ENCODE assay signal across 8 mouse cellular contexts in the genomic region with DNA sequence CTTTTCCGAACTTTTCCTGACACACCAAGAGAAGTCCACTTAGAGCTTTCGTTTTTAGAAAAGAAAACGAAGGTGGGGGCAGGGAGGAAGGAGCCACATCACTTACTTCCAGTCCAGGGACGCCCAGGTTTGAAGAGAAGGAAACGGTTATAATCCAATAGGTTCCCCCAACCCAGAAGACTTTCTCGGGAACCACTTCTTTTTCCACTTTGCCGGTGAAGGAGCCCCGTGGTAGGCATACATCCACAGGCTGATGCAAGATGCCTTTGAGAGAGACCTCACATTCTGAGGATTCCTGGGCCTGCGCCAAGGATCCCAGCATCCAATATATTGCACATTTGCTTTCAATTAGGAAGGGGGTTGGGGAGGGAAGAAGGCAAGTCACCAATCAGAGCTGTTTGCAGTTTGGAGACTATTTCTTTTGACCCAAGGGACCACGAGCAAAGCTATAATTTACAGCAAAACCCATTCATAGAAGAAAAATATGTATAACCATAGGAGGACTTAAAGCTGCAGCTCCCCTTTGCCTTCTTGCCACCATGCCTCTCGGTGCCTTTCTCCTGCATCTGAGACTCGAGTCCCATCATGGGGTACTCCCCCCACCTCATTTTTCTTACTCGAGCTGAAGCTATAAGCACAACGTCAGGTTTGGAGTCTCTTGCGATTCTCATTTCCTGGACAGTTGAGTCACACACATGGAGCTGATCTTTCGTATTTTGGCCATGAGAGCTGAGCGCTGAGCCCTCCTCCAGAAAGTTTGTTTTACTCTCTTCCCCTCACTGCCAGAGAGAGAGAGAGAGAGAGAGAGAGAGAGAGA. TPM values are rescaled to one million over a fixed set of nuclear protein-coding genes. Genes with fewer than 3 reads are reported as not detected.
DNase-seq lines count a peak whose midpoint lies in the region; ATAC-seq and TF ChIP-seq lines count a peak whose summit lies in the region.

A gene (minus strand): TSS at position 247 of the 817 bp plus-strand sequence.

- peak within 1 kb of the TSS; percentile 56 for H3K4me3 ChIP-seq in embryonic facial prominence, embryonic 14.5 days (ENCODE audit: low read depth, low read length)
- H3K4me3 ChIP-seq in heart, embryonic 14.5 days (ENCODE audit: control insufficient read depth in 1 of 2, insufficient read depth in 1 of 2, low read depth in 1 of 2, low read length in 2 of 2) = peak within 1 kb of the TSS; percentile 25 to 34
- peak within 1 kb of the TSS; percentile 36 for H3K4me3 ChIP-seq in kidney, postnatal 0 days (replicated peaks; ENCODE audit: low read depth, low read length)
- H3K4me3 ChIP-seq in midbrain, embryonic 14.5 days (replicated peaks; ENCODE audit: low read depth, low read length) = no peak within 1 kb of the TSS

- peak within 1 kb of the TSS; percentile 73 for H3K9ac ChIP-seq in embryonic facial prominence, embryonic 14.5 days (ENCODE audit: low read depth, low read length)
- H3K9ac ChIP-seq in heart, embryonic 14.5 days (ENCODE audit: low read length) = peak within 1 kb of the TSS; percentile 42; the same call in 1 of the 2 replicates
- peak within 1 kb of the TSS; percentile 59 for H3K9ac ChIP-seq in kidney, postnatal 0 days (ENCODE audit: low read depth, low read length)
- H3K9ac ChIP-seq in midbrain, embryonic 14.5 days (replicated peaks; ENCODE audit: low read length) = no peak within 1 kb of the TSS

- DNase-seq in urinary bladder, adult 18-20 months (ENCODE audit: low spot score in 2 of 2) = peak; percentile 12 to 63
- no peak for DNase-seq in urinary bladder, postnatal 10 days (ENCODE audit: low spot score)
- peak; percentile 97 for DNase-seq in embryonic facial prominence, embryonic 14.5 days (ENCODE audit: low spot score)
- DNase-seq in kidney, postnatal 0 days (ENCODE audit: low spot score) = peak; percentile 80
- DNase-seq in midbrain, embryonic 14.5 days = peak; percentile 27
- DNase-seq in yolk sac, embryonic 10.5 days (ENCODE audit: low spot score) = peak; percentile 33
- DNase-seq in frontal cortex, postnatal 36 days (ENCODE audit: low spot score in 2 of 2) = no peak

- H3K27me3 ChIP-seq in embryonic facial prominence, embryonic 14.5 days (replicated peaks; ENCODE audit: control insufficient read depth, insufficient read depth, low read length) = no peaks in the 10 kb centered on the region
- H3K27me3 ChIP-seq in heart, embryonic 14.5 days (ENCODE audit: control insufficient read depth, insufficient read depth, low read length) = no peaks in the 10 kb centered on the region
- no peaks in the 10 kb centered on the region for H3K27me3 ChIP-seq in kidney, postnatal 0 days (ENCODE audit: insufficient read depth, low read length)
- no peaks in the 10 kb centered on the region for H3K27me3 ChIP-seq in midbrain, embryonic 14.5 days (ENCODE audit: control insufficient read depth, insufficient read depth, low read length)

- TF ChIP-seq CTCF in kidney, postnatal 0 days (IDR thresholded peaks at IDR 0.05; ENCODE audit: low read depth) = no peak

- H3K4me2 ChIP-seq in embryonic facial prominence, embryonic 14.5 days (ENCODE audit: low read depth, low read length) = peak within 1 kb of the TSS; percentile 70
- peak within 1 kb of the TSS; percentile 48 for H3K4me2 ChIP-seq in heart, embryonic 14.5 days (ENCODE audit: low read length)
- peak within 1 kb of the TSS; percentile 54 for H3K4me2 ChIP-seq in kidney, postnatal 0 days (ENCODE audit: low read length)
- H3K4me2 ChIP-seq in midbrain, embryonic 14.5 days (ENCODE audit: low read length) = no peak within 1 kb of the TSS

- H3K27ac ChIP-seq in embryonic facial prominence, embryonic 14.5 days (replicated peaks; ENCODE audit: low read depth, low read length) = peak within 1 kb of the TSS; percentile 99
- peak within 1 kb of the TSS; percentile 53 to 75 for H3K27ac ChIP-seq in heart, embryonic 14.5 days (replicated peaks in 1 of 2; ENCODE audit: control insufficient read depth in 1 of 2, insufficient read depth in 1 of 2, low read depth in 2 of 2, low read length in 2 of 2)
- peak within 1 kb of the TSS; percentile 80 for H3K27ac ChIP-seq in kidney, postnatal 0 days
- no peak within 1 kb of the TSS for H3K27ac ChIP-seq in midbrain, embryonic 14.5 days (replicated peaks; ENCODE audit: low read depth, low read length)

- peak; percentile 92 for ATAC-seq in embryonic facial prominence, embryonic 14.5 days (ENCODE audit: low read depth)
- peak; percentile 26; the same call in 1 of the 2 replicates for ATAC-seq in heart, embryonic 14.5 days (ENCODE audit: insufficient number of reproducible peaks, insufficient read depth, low FRiP score, low read depth)
- no peak; the same call in 1 of the 2 replicates for ATAC-seq in kidney, postnatal 0 days (replicated peaks; ENCODE audit: low FRiP score, low read depth)
- no peak for ATAC-seq in midbrain, embryonic 14.5 days (ENCODE audit: low FRiP score, low TSS enrichment)

- H3K36me3 ChIP-seq in embryonic facial prominence, embryonic 14.5 days (ENCODE audit: control insufficient read depth, insufficient read depth, low read length) = no peaks in the 10 kb centered on the region
- H3K36me3 ChIP-seq in heart, embryonic 14.5 days (ENCODE audit: control insufficient read depth, insufficient read depth, low read length) = no peaks in the 10 kb centered on the region
- no peaks in the 10 kb centered on the region for H3K36me3 ChIP-seq in kidney, postnatal 0 days (ENCODE audit: insufficient read depth, low read length)
- H3K36me3 ChIP-seq in midbrain, embryonic 14.5 days (ENCODE audit: control insufficient read depth, insufficient read depth, low read length) = no peaks in the 10 kb centered on the region

- 21% methylated on average over 17 of the region's 17 CpGs for WGBS in embryonic facial prominence, embryonic 14.5 days
- WGBS in heart, embryonic 14.5 days = 63% methylated on average over 17 of the region's 17 CpGs
- WGBS in kidney, postnatal 0 days = 52% methylated on average over 17 of the region's 17 CpGs
- 85% methylated on average over 17 of the region's 17 CpGs for WGBS in midbrain, embryonic 14.5 days

- no peaks in the 10 kb centered on the region for H3K9me3 ChIP-seq in embryonic facial prominence, embryonic 14.5 days (ENCODE audit: control insufficient read depth, low read length)
- H3K9me3 ChIP-seq in heart, embryonic 14.5 days (ENCODE audit: control insufficient read depth, low read length) = no peaks in the 10 kb centered on the region
- no peaks in the 10 kb centered on the region for H3K9me3 ChIP-seq in kidney, postnatal 0 days (replicated peaks; ENCODE audit: low read length)
- no peaks in the 10 kb centered on the region for H3K9me3 ChIP-seq in midbrain, embryonic 14.5 days (ENCODE audit: control insufficient read depth, low read length)

- H3K4me1 ChIP-seq in embryonic facial prominence, embryonic 14.5 days (ENCODE audit: control insufficient read depth, insufficient read depth, low read length) = peaks cover 31% of the 10 kb centered on the region
- peaks cover 0 to 3% of the 10 kb centered on the region in 2 experiments; a peak in 1 of 4 replicates for H3K4me1 ChIP-seq in heart, embryonic 14.5 days (ENCODE audit: control insufficient read depth in 2 of 2, insufficient read depth in 2 of 2, low read length in 2 of 2)
- H3K4me1 ChIP-seq in kidney, postnatal 0 days (replicated peaks; ENCODE audit: insufficient read depth, low read length) = no peaks in the 10 kb centered on the region
- no peaks in the 10 kb centered on the region for H3K4me1 ChIP-seq in midbrain, embryonic 14.5 days (ENCODE audit: control insufficient read depth, insufficient read depth, low read length)

RNA-seq across cellular contexts. Expression of the gene that starts here (rescaled TPM):
- polyA plus RNA-seq in embryonic facial prominence, embryonic 14.5 days (2014; fragmentation: Nextera tagmentation; extraction: Ambion mirVana) = 85.2 and 94.0 TPM in 2 replicates
- 6.2 and 6.5 TPM in 2 replicates for polyA plus RNA-seq in heart, embryonic 14.5 days (2014; fragmentation: Nextera tagmentation; extraction: Ambion mirVana)
- 19.9 and 23.8 TPM in 2 replicates for polyA plus RNA-seq in kidney, postnatal 0 days (2015; fragmentation: Nextera tagmentation; extraction: Ambion mirVana)
- polyA plus RNA-seq in midbrain, embryonic 14.5 days (2014; fragmentation: Nextera tagmentation; extraction: Ambion mirVana) = 1.7 and 8.9 TPM in 2 replicates

Comparison
In these comparisons a context has a peak if more than half of its experiments do, and no peak if none do; other contexts are left out.
1. DNase-seq: peak in urinary bladder, adult 18-20 months (2 of 2), embryonic facial prominence, embryonic 14.5 days (single experiment), kidney, postnatal 0 days (single experiment), midbrain, embryonic 14.5 days (single experiment) and yolk sac, embryonic 10.5 days (single experiment); none in urinary bladder, postnatal 10 days (single experiment) and frontal cortex, postnatal 36 days (0 of 2).
2. ATAC-seq: peak in embryonic facial prominence, embryonic 14.5 days (single experiment) and heart, embryonic 14.5 days (single experiment); none in kidney, postnatal 0 days (single experiment) and midbrain, embryonic 14.5 days (single experiment).